ENCODE assay signal across 26 mouse cellular contexts in the genomic region with DNA sequence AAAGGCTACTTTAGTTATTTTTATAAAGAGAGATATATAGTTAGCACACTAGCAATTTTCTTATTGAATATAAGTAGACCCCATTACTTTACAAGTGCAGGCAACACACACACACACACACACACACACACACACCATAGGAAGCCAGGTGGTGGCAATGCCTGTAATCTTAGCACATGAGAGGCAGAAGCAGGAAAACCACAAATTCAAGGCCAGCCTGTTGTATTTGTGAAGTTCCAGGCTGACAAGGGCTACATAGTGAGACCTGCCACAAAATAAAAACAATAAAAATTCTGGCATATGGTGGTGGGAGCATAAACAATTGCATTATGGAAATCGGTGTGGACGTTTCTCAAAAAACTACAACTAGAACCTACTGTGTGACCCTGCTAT.
DNase-seq lines count a peak whose midpoint lies in the region; ATAC-seq and TF ChIP-seq lines count a peak whose summit lies in the region.
"Had no signal": no experiment of that assay in that cellular context is flagged by ENCODE, and none has a peak within 500 bp of the region (broad histone marks: within the 10 kb centered on the region; RNA-seq: fewer than 3 reads in every experiment).

No protein-coding gene starts in this region.

- no peak overlapping the region for H3K4me2 ChIP-seq in heart, postnatal 0 days (ENCODE audit: low read depth, low read length)
- H3K4me2 ChIP-seq in heart, embryonic 11.5 days: no peak overlapping the region
- no peak overlapping the region for H3K4me2 ChIP-seq in intestine, embryonic 16.5 days (ENCODE audit: low read depth, low read length)
- H3K4me2 ChIP-seq: forebrain, embryonic 12.5 days; hindbrain, embryonic 14.5 days; limb, embryonic 15.5 days; liver, embryonic 13.5 days; midbrain, embryonic 13.5 days had no signal

- no peak overlapping the region for H3K9ac ChIP-seq in heart, postnatal 0 days (replicated peaks; ENCODE audit: low read depth, low read length)
- no peak overlapping the region for H3K9ac ChIP-seq in heart, embryonic 11.5 days (ENCODE audit: low read depth, low read length)
- no peak overlapping the region for H3K9ac ChIP-seq in intestine, embryonic 16.5 days (ENCODE audit: low read depth, low read length)
- H3K9ac ChIP-seq: forebrain, embryonic 12.5 days; forebrain, postnatal 0 days; hindbrain, embryonic 14.5 days; limb, embryonic 15.5 days; liver, embryonic 13.5 days; midbrain, embryonic 13.5 days had no signal

- TF ChIP-seq EP300 in heart, postnatal 0 days (IDR thresholded peaks at IDR 0.05; ENCODE audit: low read depth): no peak

- no peak for DNase-seq in heart, postnatal 0 days (ENCODE audit: low spot score)
- peak; percentile 47 for DNase-seq in naive thymus-derived CD4-positive, alpha-beta T cell, adult 2 months (ENCODE audit: low read depth)
- DNase-seq in thymus, postnatal 25 days: peak; percentile 59
- no peak for DNase-seq in urinary bladder, postnatal 36 days (ENCODE audit: low spot score in 2 of 2)
- no peak for DNase-seq in urinary bladder, postnatal 10 days (ENCODE audit: low spot score)
- DNase-seq: adrenal gland, postnatal 25 days; cerebellum, adult 11-12 months; cerebellum, adult 9-11 months; forebrain, postnatal 0 days; gastrocnemius, postnatal 14 days; kidney, adult 18-20 months; kidney, postnatal 4 days; layer of hippocampus, postnatal 36 days; liver, embryonic 13.5 days; lung, adult 18-20 months had no signal

- 0 out of 2 replicates have a peak, but pooled peaks cover 7% of the 10 kb centered on the region for H3K4me1 ChIP-seq in heart, postnatal 0 days (ENCODE audit: control insufficient read depth, insufficient read depth)
- no peaks in the 10 kb centered on the region for H3K4me1 ChIP-seq in heart, embryonic 11.5 days (ENCODE audit: control insufficient read depth, insufficient read depth, low read length)
- H3K4me1 ChIP-seq in intestine, embryonic 16.5 days (ENCODE audit: control insufficient read depth, insufficient read depth, low read length): peaks cover 8% of the 10 kb centered on the region; the same call in 1 of the 2 replicates

- no peaks in the 10 kb centered on the region for H3K9me3 ChIP-seq in heart, postnatal 0 days (replicated peaks; ENCODE audit: control insufficient read depth, low read length)
- no peaks in the 10 kb centered on the region for H3K9me3 ChIP-seq in heart, embryonic 11.5 days (replicated peaks; ENCODE audit: control insufficient read depth, low read length)
- H3K9me3 ChIP-seq in intestine, embryonic 16.5 days (ENCODE audit: control insufficient read depth, low read length): no peaks in the 10 kb centered on the region
- H3K9me3 ChIP-seq: forebrain, embryonic 12.5 days; heart, embryonic 10.5 days; limb, embryonic 10.5 days; limb, embryonic 15.5 days; liver, embryonic 13.5 days; midbrain, embryonic 13.5 days had no signal

- no peak overlapping the region for H3K4me3 ChIP-seq in heart, postnatal 0 days (ENCODE audit: low read depth, low read length)
- H3K4me3 ChIP-seq in heart, embryonic 11.5 days (ENCODE audit: low read depth, low read length): no peak overlapping the region
- no peak overlapping the region for H3K4me3 ChIP-seq in intestine, embryonic 16.5 days (ENCODE audit: low read length)
- H3K4me3 ChIP-seq: forebrain, embryonic 12.5 days; heart, embryonic 10.5 days; limb, embryonic 10.5 days; limb, embryonic 15.5 days; liver, embryonic 13.5 days; midbrain, embryonic 13.5 days had no signal

- H3K27ac ChIP-seq in heart, postnatal 0 days (ENCODE audit: low read depth): peak overlapping the region; percentile 51; the same call in 1 of the 2 replicates
- no peak overlapping the region for H3K27ac ChIP-seq in heart, embryonic 11.5 days (ENCODE audit: low read depth, low read length)
- H3K27ac ChIP-seq in intestine, embryonic 16.5 days (ENCODE audit: low read length): no peak overlapping the region
- H3K27ac ChIP-seq: forebrain, embryonic 12.5 days; heart, embryonic 10.5 days; hindbrain, embryonic 14.5 days; limb, embryonic 10.5 days; limb, embryonic 15.5 days; liver, embryonic 13.5 days; macrophage; midbrain, embryonic 13.5 days had no signal

- ATAC-seq in heart, postnatal 0 days (ENCODE audit: insufficient read depth, low read depth): no peak
- no peak for ATAC-seq in heart, embryonic 11.5 days (replicated peaks; ENCODE audit: insufficient number of reproducible peaks, low FRiP score, low TSS enrichment)
- no peak for ATAC-seq in intestine, embryonic 16.5 days
- ATAC-seq: forebrain, postnatal 0 days; inflammation-experienced regulatory T-cells, adult 6 months; lung, postnatal 0 days; midbrain, embryonic 13.5 days had no signal

- no peak for TF ChIP-seq CTCF in heart, postnatal 0 days (IDR thresholded peaks at IDR 0.05; ENCODE audit: low read depth)

- H3K27me3 ChIP-seq in heart, postnatal 0 days (ENCODE audit: control insufficient read depth, insufficient read depth, low read length): no peaks in the 10 kb centered on the region
- no peaks in the 10 kb centered on the region for H3K27me3 ChIP-seq in heart, embryonic 11.5 days (ENCODE audit: control insufficient read depth, insufficient read depth, low read length)
- H3K27me3 ChIP-seq in intestine, embryonic 16.5 days (replicated peaks; ENCODE audit: control insufficient read depth, insufficient read depth, low read length): no peaks in the 10 kb centered on the region
- H3K27me3 ChIP-seq: forebrain, embryonic 12.5 days; limb, embryonic 15.5 days; liver, embryonic 13.5 days had no signal

- WGBS in heart, postnatal 0 days: 88% methylated on average over 2 of the region's 2 CpGs
- WGBS in heart, embryonic 11.5 days (ENCODE audit: insufficient replicate concordance): 94% methylated on average over 2 of the region's 2 CpGs
- WGBS in intestine, embryonic 16.5 days: 93% methylated on average over 2 of the region's 2 CpGs

- no peaks in the 10 kb centered on the region for H3K36me3 ChIP-seq in heart, postnatal 0 days (replicated peaks; ENCODE audit: control insufficient read depth, insufficient read depth, low read length)
- H3K36me3 ChIP-seq in heart, embryonic 11.5 days (ENCODE audit: control insufficient read depth, insufficient read depth, low read length): no peaks in the 10 kb centered on the region; the same call in 1 of the 2 replicates
- H3K36me3 ChIP-seq in intestine, embryonic 16.5 days (ENCODE audit: control insufficient read depth, insufficient read depth, low read length): no peaks in the 10 kb centered on the region
- H3K36me3 ChIP-seq: forebrain, embryonic 12.5 days; heart, embryonic 10.5 days; limb, embryonic 10.5 days; limb, embryonic 15.5 days; liver, embryonic 13.5 days; midbrain, embryonic 13.5 days had no signal

Comparison
In these comparisons a context has a peak if more than half of its experiments do, and no peak if none do; other contexts are left out.
1. DNase-seq: peak in naive thymus-derived CD4-positive, alpha-beta T cell, adult 2 months (single experiment) and thymus, postnatal 25 days (single experiment); none in heart, postnatal 0 days (single experiment), urinary bladder, postnatal 36 days (0 of 2) and urinary bladder, postnatal 10 days (single experiment).